Comparison of ENCODE assay signal across 7 mouse cellular contexts in the genomic region with DNA sequence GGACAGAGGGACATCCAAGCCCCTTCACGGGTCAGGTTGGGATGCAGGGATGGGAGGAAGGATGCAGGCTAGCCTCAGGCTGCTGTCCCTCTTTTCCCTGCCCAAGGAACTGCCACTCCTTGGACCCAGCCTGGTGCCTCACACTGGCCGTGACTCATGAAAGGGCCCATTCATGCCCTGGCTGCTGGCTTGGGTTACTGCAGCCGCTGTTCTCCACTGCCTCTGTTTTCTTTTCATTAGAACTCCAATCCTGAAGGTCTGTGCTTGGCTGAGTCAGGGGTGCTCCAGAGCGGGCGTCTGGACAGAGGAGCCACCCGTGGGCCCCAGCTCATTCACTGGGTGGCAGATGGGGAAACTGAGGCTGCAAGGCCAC. TPM values are rescaled to one million over a fixed set of nuclear protein-coding genes. Genes with fewer than 3 reads are reported as not detected.
A peak's percentile ranks its signal among the peaks of the same experiment; 100 is the strongest.
DNase-seq lines count a peak whose midpoint lies in the region; ATAC-seq and TF ChIP-seq lines count a peak whose summit lies in the region.

No protein-coding gene starts in this region.

- intact Hi-C loops in left cerebral cortex, adult 2 months (cut with DNase I), result no loop called here

- TF ChIP-seq CTCF in left cerebral cortex, adult 2 months (IDR thresholded peaks at IDR 0.05), result peak; percentile 50

- ATAC-seq in midbrain, embryonic 16.5 days, result no peak

- H3K9me3 ChIP-seq in midbrain, embryonic 16.5 days (replicated peaks; ENCODE audit: control insufficient read depth, low read length, poor library complexity, severe bottlenecking), result no peaks in the 10 kb centered on the region

- no peaks in the 10 kb centered on the region for H3K4me1 ChIP-seq in midbrain, embryonic 16.5 days (ENCODE audit: control insufficient read depth, insufficient read depth, low read length)

- peaks cover 10% of the 10 kb centered on the region for H3K27me3 ChIP-seq in midbrain, embryonic 16.5 days (ENCODE audit: control insufficient read depth, insufficient read depth, low read depth, low read length)

- H3K4me2 ChIP-seq in midbrain, embryonic 16.5 days (ENCODE audit: low read length), result no peak overlapping the region

- no peaks in the 10 kb centered on the region for H3K36me3 ChIP-seq in midbrain, embryonic 16.5 days (ENCODE audit: control insufficient read depth, insufficient read depth, low read length)

- no peak overlapping the region for H3K4me3 ChIP-seq in left cerebral cortex, adult 2 months
- H3K4me3 ChIP-seq in midbrain, embryonic 16.5 days (ENCODE audit: low read depth, low read length), result no peak overlapping the region

- peak overlapping the region; percentile 32 for H3K27ac ChIP-seq in left cerebral cortex, adult 2 months
- H3K27ac ChIP-seq in midbrain, embryonic 16.5 days (ENCODE audit: low read length), result peak overlapping the region; percentile 30; the same call in 1 of the 2 replicates

- DNase-seq in left cerebral cortex, adult 2 months (ENCODE audit: extremely low spot score in 1 of 2, low spot score in 2 of 2), result peak in 1 of 2 experiments; percentile 35
- DNase-seq in left cerebral cortex, adult 11 months (ENCODE audit: low spot score), result no peak
- peak; percentile 45 for DNase-seq in embryo, embryonic 11 days
- peak; percentile 44 to 48 for DNase-seq in frontal cortex, postnatal 10 days (ENCODE audit: low spot score in 2 of 2)
- DNase-seq in c-Kit-positive CD71-positive TER-119-positive erythroid progenitor cells, embryonic 14.5 days (ENCODE audit: low spot score), result no peak
- no peak for DNase-seq in spleen, adult 18-20 months

- 53% methylated on average over 6 of the region's 6 CpGs for WGBS in midbrain, embryonic 16.5 days

- H3K9ac ChIP-seq in midbrain, embryonic 16.5 days (ENCODE audit: low read depth, low read length), result no peak overlapping the region

RNA-seq across cellular contexts. Expression of gene Zfpm1, which starts 57.3 kb away (rescaled TPM):
- 10 to 100 TPM; 39.5 to 42.1 TPM for total RNA-seq in left cerebral cortex, adult 2 months (2021)
- 0.77 and 1.2 TPM in 2 replicates for polyA plus RNA-seq in midbrain, embryonic 16.5 days (2015; fragmentation: Nextera tagmentation; extraction: Ambion mirVana)

Comparison
In these comparisons a context has a peak if more than half of its experiments do, and no peak if none do; other contexts are left out.
1. DNase-seq: peak in embryo, embryonic 11 days (single experiment) and frontal cortex, postnatal 10 days (2 of 2); none in left cerebral cortex, adult 11 months (single experiment), c-Kit-positive CD71-positive TER-119-positive erythroid progenitor cells, embryonic 14.5 days (single experiment) and spleen, adult 18-20 months (0 of 2).